Mouse (Mus musculus) embryo, embryonic 9.5 days (tissue): ENCODE data around the gene Stx12.

Experiments
- DNase-seq: peaks from one replicate; pipeline ENCODE4 v3.0.0-alpha.2; 2017; ENCODE audit errors: extremely low spot score

Stx12 gene

GRCm38 (mm10) chr4:132864856-132865255 lies 19.5 kb downstream of the Stx12 start:
- DNase-seq = no peak

GRCm38 (mm10) chr4:132863012-132863411 lies 21.3 kb downstream of the Stx12 start:
- no peak for DNase-seq

GRCm38 (mm10) chr4:132860880-132861279 lies 23.4 kb downstream of the Stx12 start:
- DNase-seq = no peak

GRCm38 (mm10) chr4:132843705-132844071 lies 40.6 kb downstream of the Stx12 start:
- no peak for DNase-seq

- DNase-seq = peak; percentile 90
Observed at GRCm38 (mm10) chr4:132842970-132843704, 41.2 kb downstream of the Stx12 start, which contains the start of gene Ppp1r8. Gene Ppp1r8, minus strand, starts transcription at chr4:132843169.

GRCm38 (mm10) chr4:132842281-132842906 lies 41.9 kb downstream of the Stx12 start:
- DNase-seq = peak; percentile 49

- no peak for DNase-seq
Observed at GRCm38 (mm10) chr4:132841493-132841892, 42.8 kb downstream of the Stx12 start.

- DNase-seq = peak; percentile 62
Observed at GRCm38 (mm10) chr4:132823614-132824366, 60.5 kb downstream of the Stx12 start.

GRCm38 (mm10) chr4:132818442-132818841 lies 65.9 kb downstream of the Stx12 start:
- no peak for DNase-seq

- no peak for DNase-seq
Observed at GRCm38 (mm10) chr4:132816855-132817254, 67.5 kb downstream of the Stx12 start.

- DNase-seq = no peak
Observed at GRCm38 (mm10) chr4:132816404-132816803, 67.9 kb downstream of the Stx12 start.

GRCm38 (mm10) chr4:132809621-132810020 lies 74.7 kb downstream of the Stx12 start:
- no peak for DNase-seq

- no peak for DNase-seq
Observed at GRCm38 (mm10) chr4:132807771-132808641, 76.3 kb downstream of the Stx12 start.

- no peak for DNase-seq
Observed at GRCm38 (mm10) chr4:132806620-132807191, 77.6 kb downstream of the Stx12 start.

GRCm38 (mm10) chr4:132805599-132806197 lies 78.6 kb downstream of the Stx12 start:
- no peak for DNase-seq

- DNase-seq = no peak
Observed at GRCm38 (mm10) chr4:132805146-132805545, 79.2 kb downstream of the Stx12 start.

- DNase-seq = no peak
Observed at GRCm38 (mm10) chr4:132804331-132804730, 80.0 kb downstream of the Stx12 start.

- DNase-seq = no peak
Observed at GRCm38 (mm10) chr4:132803876-132804275, 80.4 kb downstream of the Stx12 start.
